Mouse (Mus musculus) heart, adult 18-20 months (tissue): ENCODE data around the gene Epb41l2. TPM values are rescaled to one million over a fixed set of nuclear protein-coding genes. Genes with fewer than 3 reads are reported as not detected.

Experiments used
- DNase-seq, 2 experiments: peaks; one replicate each; pipeline ENCODE4 v3.0.0; 2021 to 2022; ENCODE audit warnings: mixed read lengths in 1 of 2
- total RNA-seq, 2 experiments: library from RNA; stranded (reverse); gene quantifications; 2 replicates each; pipeline ENCODE4 v1.2.3; 2021

Gene Epb41l2
- total RNA-seq, 2 experiments from 2014 or later = 38.5 to 38.7 TPM

- no peak for DNase-seq
Observed at GRCm38 (mm10) chr10:25400076-25400475, 40.5 kb downstream of the Epb41l2 start.

GRCm38 (mm10) chr10:25400646-25401045 lies 41.0 kb downstream of the Epb41l2 start:
- no peak for DNase-seq

- no peak for DNase-seq
Observed at GRCm38 (mm10) chr10:25401356-25401755, 41.8 kb downstream of the Epb41l2 start.

- no peak for DNase-seq
Observed at GRCm38 (mm10) chr10:25402886-25403285, 43.3 kb downstream of the Epb41l2 start.

GRCm38 (mm10) chr10:25403813-25404701 lies 44.5 kb downstream of the Epb41l2 start:
- no peak for DNase-seq

GRCm38 (mm10) chr10:25404702-25405098 lies 45.1 kb downstream of the Epb41l2 start:
- DNase-seq = no peak

- DNase-seq = no peak
Observed at GRCm38 (mm10) chr10:25405551-25405950, 46.0 kb downstream of the Epb41l2 start.

- no peak for DNase-seq
Observed at GRCm38 (mm10) chr10:25406695-25407094, 47.1 kb downstream of the Epb41l2 start.

- no peak for DNase-seq
Observed at GRCm38 (mm10) chr10:25408136-25408650, 48.6 kb downstream of the Epb41l2 start.

- peak in 1 of 2 experiments; percentile 31 for DNase-seq
Observed at GRCm38 (mm10) chr10:25411836-25412373, 52.3 kb downstream of the Epb41l2 start.

GRCm38 (mm10) chr10:25415188-25415717 lies 55.7 kb downstream of the Epb41l2 start:
- DNase-seq = no peak

GRCm38 (mm10) chr10:25416696-25417095 lies 57.1 kb downstream of the Epb41l2 start:
- DNase-seq = no peak

- DNase-seq = peak; percentile 57 to 74
Observed at GRCm38 (mm10) chr10:25426058-25426457, 66.5 kb downstream of the Epb41l2 start.

- no peak for DNase-seq
Observed at GRCm38 (mm10) chr10:25426814-25427213, 67.2 kb downstream of the Epb41l2 start.

GRCm38 (mm10) chr10:25427523-25427922 lies 67.9 kb downstream of the Epb41l2 start:
- peak; percentile 55 to 69 for DNase-seq

GRCm38 (mm10) chr10:25428658-25429057 lies 69.1 kb downstream of the Epb41l2 start:
- DNase-seq = no peak

GRCm38 (mm10) chr10:25429346-25429745 lies 69.7 kb downstream of the Epb41l2 start:
- no peak for DNase-seq

- peak; percentile 57 to 61 for DNase-seq
Observed at GRCm38 (mm10) chr10:25430862-25431261, 71.3 kb downstream of the Epb41l2 start.

GRCm38 (mm10) chr10:25432351-25432750 lies 72.8 kb downstream of the Epb41l2 start:
- DNase-seq = peak; percentile 75 to 85

- DNase-seq = no peak
Observed at GRCm38 (mm10) chr10:25432938-25433337, 73.3 kb downstream of the Epb41l2 start.

- no peak for DNase-seq
Observed at GRCm38 (mm10) chr10:25433524-25433923, 73.9 kb downstream of the Epb41l2 start.

- peak; percentile 50 to 72 for DNase-seq
Observed at GRCm38 (mm10) chr10:25434358-25435044, 74.9 kb downstream of the Epb41l2 start.
